Mouse (Mus musculus): ENCODE results near the gene Ifitm10.

GRCm38 (mm10) chr7:142385742-142386403 lies 12.3 kb upstream of the Ifitm10 start:
- TF ChIP-seq CTCF (IDR thresholded peaks at IDR 0.05; ENCODE audit: control insufficient read depth, insufficient read depth, insufficient replicate concordance, low read depth, low read length) (no peak), POLR2A (IDR thresholded peaks at IDR 0.05; ENCODE audit: control insufficient read depth, low read depth, low read length) (no peak)

Measured in testis, adult 2 months (tissue).